Mouse (Mus musculus) embryo, embryonic 10.5 days (tissue): Measurements from ENCODE around the gene Gdf10.

ENCODE experiments used
- DNase-seq: peaks from one replicate; pipeline ENCODE4 v3.0.0-alpha.2; 2015; ENCODE audit warnings: low spot score

Gene Gdf10

GRCm38 (mm10) chr14:33923168-33924070 lies at the start of gene Gdf10:
TSS of gene Gdf10 (plus strand) at chr14:33923587.
- peak; percentile 52 for DNase-seq

GRCm38 (mm10) chr14:33878826-33879225 lies 44.6 kb upstream of the Gdf10 start:
- DNase-seq = no peak

GRCm38 (mm10) chr14:33880236-33880635 lies 43.2 kb upstream of the Gdf10 start:
- DNase-seq = no peak

GRCm38 (mm10) chr14:33881471-33881870 lies 41.9 kb upstream of the Gdf10 start:
- no peak for DNase-seq

- peak; percentile 9 for DNase-seq
Observed at GRCm38 (mm10) chr14:33883046-33883445, 40.3 kb upstream of the Gdf10 start.

- no peak for DNase-seq
Observed at GRCm38 (mm10) chr14:33885466-33885865, 37.9 kb upstream of the Gdf10 start.

- no peak for DNase-seq
Observed at GRCm38 (mm10) chr14:33888387-33889035, 34.9 kb upstream of the Gdf10 start.

GRCm38 (mm10) chr14:33889971-33890370 lies 33.4 kb upstream of the Gdf10 start:
- no peak for DNase-seq

- DNase-seq = no peak
Observed at GRCm38 (mm10) chr14:33891507-33891906, 31.9 kb upstream of the Gdf10 start.

- no peak for DNase-seq
Observed at GRCm38 (mm10) chr14:33895777-33896176, 27.6 kb upstream of the Gdf10 start.

GRCm38 (mm10) chr14:33896628-33897300 lies 26.6 kb upstream of the Gdf10 start:
- peak; percentile 80 for DNase-seq

GRCm38 (mm10) chr14:33902783-33903182 lies 20.6 kb upstream of the Gdf10 start:
- no peak for DNase-seq

GRCm38 (mm10) chr14:33903199-33903598 lies 20.2 kb upstream of the Gdf10 start:
- DNase-seq = no peak

GRCm38 (mm10) chr14:33904851-33905250 lies 18.5 kb upstream of the Gdf10 start:
- no peak for DNase-seq

- DNase-seq = peak; percentile 75
Observed at GRCm38 (mm10) chr14:33913727-33914126, 9.7 kb upstream of the Gdf10 start.

- DNase-seq = no peak
Observed at GRCm38 (mm10) chr14:33914206-33914605, 9.2 kb upstream of the Gdf10 start.

- DNase-seq = peak; percentile 43
Observed at GRCm38 (mm10) chr14:33920727-33921559, 2.4 kb upstream of the Gdf10 start.

- no peak for DNase-seq
Observed at GRCm38 (mm10) chr14:33922771-33923167, 618 bp upstream of the Gdf10 start.

- no peak for DNase-seq
Observed at GRCm38 (mm10) chr14:33931853-33932252, 8.5 kb downstream of the Gdf10 start.

- DNase-seq = peak; percentile 75
Observed at GRCm38 (mm10) chr14:33932935-33933703, 9.7 kb downstream of the Gdf10 start.

- peak; percentile 78 for DNase-seq
Observed at GRCm38 (mm10) chr14:33933778-33934317, 10.5 kb downstream of the Gdf10 start.
